Mouse (Mus musculus) large intestine, adult 2 months (tissue): ENCODE results near the gene Gm17268. TPM values are rescaled to one million over a fixed set of nuclear protein-coding genes. Genes with fewer than 3 reads are reported as not detected.

Experiments
- DNase-seq: peaks from one replicate; pipeline ENCODE4 v3.0.0-alpha.2; 2012; ENCODE audit warnings: low read depth, low spot score
- WGBS: fragments of 180-500 bp; shearing (Covaris S2); methylation state at CpG from one replicate; pipeline ENCODE4 v1.1.7; 2018; 5-methylcytosine and 5-hydroxymethylcytosine counted together
- polyA plus RNA-seq: library from polyadenylated mRNA; depleted of rRNA; stranded (reverse); fragments of >200 nt; gene quantifications from 2 replicates; pipeline ENCODE4 v1.2.3, GENCODE M21; 2012

Gene Gm17268
- polyA plus RNA-seq, 1 experiment: not detected

GRCm38 (mm10) chr11:82032678-82033344 is 5.6 kb downstream of the Gm17268 start:
- peak; percentile 1 for DNase-seq
- 27% methylated on average over 8 of the region's 8 CpGs for WGBS

GRCm38 (mm10) chr11:82032136-82032535 is 6.2 kb downstream of the Gm17268 start:
- no peak for DNase-seq

- 70% methylated on average over 2 of the region's 2 CpGs for WGBS
- no peak for DNase-seq
These were observed 8.2 kb downstream of the Gm17268 start for GRCm38 (mm10) chr11:82030171-82030570.

GRCm38 (mm10) chr11:82023769-82024168 is 14.6 kb downstream of the Gm17268 start:
- 67% methylated on average over 4 of the region's 4 CpGs for WGBS
- no peak for DNase-seq

GRCm38 (mm10) chr11:82022504-82023056 is 15.8 kb downstream of the Gm17268 start:
- WGBS: 89% methylated on average over 6 of the region's 6 CpGs

GRCm38 (mm10) chr11:82021406-82021805 is 17.0 kb downstream of the Gm17268 start:
- no peak for DNase-seq
- WGBS: 41% methylated on average over 3 of the region's 3 CpGs

More at GRCm38 (mm10) chr11:82022504-82023056, 15.8 kb downstream of the Gm17268 start:
- DNase-seq: no peak

GRCm38 (mm10) chr11:82019793-82020192 is 18.6 kb downstream of the Gm17268 start:
- DNase-seq: no peak

GRCm38 (mm10) chr11:82019389-82019788 is 19.0 kb downstream of the Gm17268 start:
- 41% methylated on average over 2 of the region's 2 CpGs for WGBS
- no peak for DNase-seq

- 51% methylated on average over 3 of the region's 3 CpGs for WGBS
- no peak for DNase-seq
These were observed 22.1 kb downstream of the Gm17268 start for GRCm38 (mm10) chr11:82016181-82016780.

GRCm38 (mm10) chr11:82015066-82015465 is 23.3 kb downstream of the Gm17268 start:
- 38% methylated on average over 2 of the region's 2 CpGs for WGBS
- DNase-seq: no peak

GRCm38 (mm10) chr11:82013756-82014155 is 24.6 kb downstream of the Gm17268 start:
- DNase-seq: no peak
- WGBS: 41% methylated on average over 1 of the region's 1 CpGs

GRCm38 (mm10) chr11:82011411-82012193 is 26.8 kb downstream of the Gm17268 start:
- DNase-seq: no peak
- 63% methylated on average over 8 of the region's 8 CpGs for WGBS

GRCm38 (mm10) chr11:82010115-82010514 is 28.2 kb downstream of the Gm17268 start:
- WGBS: 84% methylated on average over 3 of the region's 3 CpGs

GRCm38 (mm10) chr11:82006796-82007423 is 31.5 kb downstream of the Gm17268 start:
- no peak for DNase-seq
- WGBS: 43% methylated on average over 12 of the region's 12 CpGs

More at GRCm38 (mm10) chr11:82010115-82010514, 28.2 kb downstream of the Gm17268 start:
- DNase-seq: no peak

GRCm38 (mm10) chr11:82004810-82005209 is 33.6 kb downstream of the Gm17268 start:
- DNase-seq: no peak
- WGBS: 51% methylated on average over 2 of the region's 2 CpGs

GRCm38 (mm10) chr11:82000581-82000980 is 37.8 kb downstream of the Gm17268 start:
- no peak for DNase-seq
- WGBS: 61% methylated on average over 5 of the region's 5 CpGs

- DNase-seq: no peak
- WGBS: 85% methylated on average over 4 of the region's 4 CpGs
These were observed 38.9 kb downstream of the Gm17268 start for GRCm38 (mm10) chr11:81999469-81999868.

GRCm38 (mm10) chr11:81998646-81999045 is 39.7 kb downstream of the Gm17268 start:
- no peak for DNase-seq

GRCm38 (mm10) chr11:81997085-81997484 is 41.3 kb downstream of the Gm17268 start:
- no peak for DNase-seq
- 83% methylated on average over 5 of the region's 5 CpGs for WGBS

More at GRCm38 (mm10) chr11:81998646-81999045, 39.7 kb downstream of the Gm17268 start:
- WGBS: 71% methylated on average over 3 of the region's 3 CpGs
